Comparison of ENCODE assay signal across 8 mouse cellular contexts in the genomic region with DNA sequence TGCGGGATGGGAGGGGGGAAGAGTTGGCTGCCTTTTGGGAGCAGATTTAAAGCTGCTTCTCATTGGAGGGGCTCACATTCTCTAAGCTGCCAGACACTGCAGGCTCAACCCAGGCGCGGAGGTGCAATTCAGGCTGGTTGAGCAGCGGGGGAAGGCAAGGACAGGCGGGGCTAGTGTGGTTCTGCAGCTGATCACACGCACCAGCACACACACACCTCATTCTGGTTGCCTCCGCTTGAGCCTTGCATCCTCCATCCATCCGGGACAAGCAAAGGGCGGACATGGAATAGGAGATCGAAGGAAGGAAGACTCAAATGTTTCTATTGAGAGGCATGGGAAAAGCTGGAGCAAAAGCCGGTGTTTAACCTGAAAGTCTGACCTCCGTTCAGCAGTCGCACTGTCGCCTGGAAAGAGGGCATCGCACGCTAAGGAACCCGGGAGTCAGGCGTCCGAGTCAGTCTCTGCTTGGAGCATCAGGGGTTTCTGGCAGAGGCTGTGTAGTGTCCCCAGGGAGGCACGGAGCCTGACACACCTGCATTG. TPM values are rescaled to one million over a fixed set of nuclear protein-coding genes. Genes with fewer than 3 reads are reported as not detected.
DNase-seq lines count a peak whose midpoint lies in the region; ATAC-seq and TF ChIP-seq lines count a peak whose summit lies in the region.

TSS of gene Kcnj3 (plus strand) at position 250 of the 540 bp plus-strand sequence.

- peak within 1 kb of the TSS; percentile 41 for H3K4me3 ChIP-seq in intestine, embryonic 14.5 days (ENCODE audit: low read depth, low read length)
- peak within 1 kb of the TSS; percentile 45 for H3K4me3 ChIP-seq in limb, embryonic 14.5 days (replicated peaks; ENCODE audit: low read length)

- H3K9ac ChIP-seq in intestine, embryonic 14.5 days (ENCODE audit: low read length), result no peak within 1 kb of the TSS
- H3K9ac ChIP-seq in limb, embryonic 14.5 days (ENCODE audit: low read depth, low read length, severe bottlenecking), result peak within 1 kb of the TSS; percentile 43

- TF ChIP-seq POLR2A in limb, embryonic 14.5 days (IDR thresholded peaks at IDR 0.05; ENCODE audit: borderline replicate concordance, extremely low read depth, insufficient read depth, insufficient read length), result no peak

- no peaks in the 10 kb centered on the region for H3K36me3 ChIP-seq in intestine, embryonic 14.5 days (ENCODE audit: control insufficient read depth, insufficient read depth, low read length)
- no peaks in the 10 kb centered on the region for H3K36me3 ChIP-seq in limb, embryonic 14.5 days (ENCODE audit: control insufficient read depth, insufficient read depth, low read length)

- DNase-seq in ZHBTc4 (ENCODE audit: low read depth, low spot score), result peak; percentile 54
- DNase-seq in cerebellum, postnatal 10 days, result peak; percentile 88 to 94
- peak; percentile 62 to 71 for DNase-seq in frontal cortex, postnatal 14 days (ENCODE audit: low spot score in 2 of 2)
- peak; percentile 60 for DNase-seq in intestine, embryonic 14.5 days (ENCODE audit: low spot score)
- DNase-seq in limb, embryonic 14.5 days (ENCODE audit: low spot score), result no peak
- DNase-seq in right cerebral cortex, postnatal 4 days, result peak; percentile 54
- DNase-seq in urinary bladder, adult 18-20 months (ENCODE audit: low spot score in 2 of 2), result no peak
- DNase-seq in natural killer cell, adult 2 months (ENCODE audit: low spot score in 2 of 2), result no peak

- 0 out of 2 replicates have a peak, but pooled peaks have one; percentile 40 for ATAC-seq in intestine, embryonic 14.5 days (replicated peaks; ENCODE audit: low FRiP score, low TSS enrichment, low read depth)
- no peak for ATAC-seq in limb, embryonic 14.5 days (ENCODE audit: low FRiP score, low read depth)

- no peak within 1 kb of the TSS for H3K27ac ChIP-seq in intestine, embryonic 14.5 days (ENCODE audit: low read depth)
- no peak within 1 kb of the TSS for H3K27ac ChIP-seq in limb, embryonic 14.5 days (replicated peaks; ENCODE audit: low read depth, low read length)

- H3K4me1 ChIP-seq in intestine, embryonic 14.5 days (replicated peaks; ENCODE audit: control insufficient read depth, insufficient read depth, low read length), result peaks cover 21% of the 10 kb centered on the region
- H3K4me1 ChIP-seq in limb, embryonic 14.5 days (ENCODE audit: control insufficient read depth, insufficient read depth, low read length), result peaks cover 20% of the 10 kb centered on the region

- H3K9me3 ChIP-seq in intestine, embryonic 14.5 days (ENCODE audit: control insufficient read depth, low read length), result no peaks in the 10 kb centered on the region
- H3K9me3 ChIP-seq in limb, embryonic 14.5 days (ENCODE audit: control insufficient read depth, low read length), result no peaks in the 10 kb centered on the region

- 1% methylated on average over 20 of the region's 20 CpGs for WGBS in intestine, embryonic 14.5 days
- 0% methylated on average over 20 of the region's 20 CpGs for WGBS in limb, embryonic 14.5 days

- peak within 1 kb of the TSS; percentile 84 for H3K4me2 ChIP-seq in intestine, embryonic 14.5 days (ENCODE audit: low read length)
- peak within 1 kb of the TSS; percentile 86 for H3K4me2 ChIP-seq in limb, embryonic 14.5 days (replicated peaks; ENCODE audit: low read depth, low read length, severe bottlenecking)

- H3K27me3 ChIP-seq in intestine, embryonic 14.5 days (replicated peaks; ENCODE audit: control insufficient read depth, insufficient read depth, low read length), result peaks cover 33% of the 10 kb centered on the region
- H3K27me3 ChIP-seq in limb, embryonic 14.5 days (ENCODE audit: control insufficient read depth, insufficient read depth, low read length), result peaks cover 34% of the 10 kb centered on the region

RNA-seq across cellular contexts. Expression of gene Kcnj3, which starts in this region (rescaled TPM):
- polyA plus RNA-seq in intestine, embryonic 14.5 days (2014; fragmentation: Nextera tagmentation; extraction: Ambion mirVana), result 0.09 and 0.13 TPM in 2 replicates
- 0.45 and 0.91 TPM in 2 replicates for polyA plus RNA-seq in limb, embryonic 14.5 days (2012; rRNA removed)
- 0.35 and 0.48 TPM in 2 replicates for polyA plus RNA-seq in limb, embryonic 14.5 days (2014; fragmentation: Nextera tagmentation; extraction: Ambion mirVana)

Comparison
In these comparisons a context has a peak if more than half of its experiments do, and no peak if none do; other contexts are left out.
1. Peak in DNase-seq, ATAC-seq, H3K4me3 ChIP-seq and H3K4me2 ChIP-seq in intestine, embryonic 14.5 days; RNA of the gene not detected or under 1 TPM.
2. DNase-seq: peak in ZHBTc4 (single experiment), cerebellum, postnatal 10 days (2 of 2), frontal cortex, postnatal 14 days (2 of 2) and right cerebral cortex, postnatal 4 days (single experiment); none in limb, embryonic 14.5 days (single experiment), urinary bladder, adult 18-20 months (0 of 2) and natural killer cell, adult 2 months (0 of 2).